Mouse (Mus musculus) adrenal gland, postnatal 36 days (tissue): ENCODE data around the gene Megf11. TPM values are rescaled to one million over a fixed set of nuclear protein-coding genes. Genes with fewer than 3 reads are reported as not detected.
"Not testable (repeated sequence)": the region's sequence is repeated elsewhere in the genome, so short reads cannot be mapped to it uniquely, and the experiment has no call there.

ENCODE experiments used
- DNase-seq, 2 experiments: peaks; one replicate each; pipeline ENCODE4 v3.0.0; 2021; ENCODE audit warnings: mixed read lengths in 1 of 2
- total RNA-seq, 2 experiments: library from RNA; stranded (reverse); gene quantifications; 2 replicates each; pipeline ENCODE4 v1.2.3; 2021

Megf11 gene
- total RNA-seq, 2 experiments from 2014 or later = 0.36 to 0.79 TPM

DNA sequence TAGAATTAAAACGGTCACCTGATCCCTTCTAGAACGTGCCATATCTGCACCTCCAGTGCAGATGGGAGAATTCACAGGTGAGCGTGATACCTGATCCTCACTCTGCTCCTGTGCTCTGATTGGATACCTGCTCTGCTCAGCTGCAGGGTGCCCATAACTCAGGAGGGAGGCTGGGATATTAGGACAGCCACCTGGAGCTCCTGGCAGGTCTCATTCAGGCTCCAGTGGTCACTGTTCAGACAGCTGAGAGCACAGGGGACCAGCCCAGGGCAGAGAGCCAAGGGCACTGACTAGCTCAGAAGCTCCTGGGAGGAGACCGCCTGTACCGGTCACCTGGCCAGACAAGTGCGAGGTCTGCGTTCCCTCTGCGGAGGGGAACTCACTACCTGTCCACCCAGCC, 80.7 kb downstream of the Megf11 start:
- DNase-seq = no peak

DNA sequence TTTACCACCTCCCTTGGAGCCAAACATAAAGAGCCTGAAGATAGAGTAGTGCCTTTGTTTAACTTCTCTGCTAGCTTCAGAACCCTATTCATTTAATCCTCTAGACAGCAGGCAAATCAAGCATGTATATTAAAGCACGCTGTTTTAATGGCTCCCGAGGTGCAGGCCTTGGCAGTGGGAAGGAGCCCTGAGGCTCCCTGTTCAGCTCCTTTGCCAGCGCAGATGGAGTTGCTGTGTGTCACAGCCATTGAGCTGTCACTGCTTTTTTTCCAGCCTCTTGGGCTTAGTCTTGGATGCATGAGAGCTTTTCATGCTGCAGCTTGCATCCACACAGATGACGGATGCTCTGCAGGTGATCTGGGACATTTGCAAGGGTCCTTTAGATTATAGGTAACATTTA, 81.1 kb downstream of the Megf11 start:
- no peak for DNase-seq

DNA sequence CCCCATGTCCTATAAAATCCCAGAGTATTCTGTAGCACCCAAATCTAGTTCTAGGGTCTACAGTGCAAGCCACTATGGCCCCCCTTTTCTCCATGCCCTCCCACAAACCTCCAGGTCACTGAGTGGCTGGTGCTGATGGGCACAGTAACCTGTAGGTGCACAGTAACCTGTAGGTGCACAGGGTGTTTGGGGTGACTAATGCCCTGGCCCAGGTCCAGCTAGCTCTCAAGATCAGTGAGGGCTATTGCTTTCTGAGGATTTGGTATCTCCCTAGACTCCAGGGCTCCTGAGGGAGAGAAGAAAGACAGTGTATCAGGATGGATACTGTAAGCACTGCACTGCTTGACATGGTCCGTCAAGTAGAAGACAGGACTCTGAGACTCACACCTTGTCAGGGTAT, 85.4 kb downstream of the Megf11 start:
- peak in 1 of 2 experiments; percentile 49 for DNase-seq

- peak; percentile 44 to 49 for DNase-seq
Measured at GRCm38 (mm10) chr9:64471336-64471735, 85.9 kb downstream of the Megf11 start.

GRCm38 (mm10) chr9:64472165-64472564, 86.7 kb downstream of the Megf11 start:
- no peak for DNase-seq

DNA sequence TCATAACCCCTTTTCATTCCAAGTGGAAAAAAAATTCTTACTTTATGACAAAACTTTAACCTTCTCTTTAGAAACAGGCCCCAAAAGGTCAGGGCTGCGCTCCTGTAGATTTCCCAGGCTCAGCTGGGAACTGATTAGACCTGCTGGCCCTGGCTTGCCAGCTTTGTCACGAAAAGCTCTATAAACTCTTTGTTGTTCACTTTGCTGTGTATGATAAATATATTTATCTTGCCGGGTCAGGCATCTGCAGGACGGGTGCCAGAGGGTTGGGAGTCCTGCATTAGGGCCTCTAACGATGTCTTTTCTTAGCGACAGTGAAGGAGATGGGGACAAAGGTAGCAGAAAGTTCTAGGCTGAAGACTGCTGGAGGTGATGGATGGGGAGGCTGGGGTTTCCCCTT, 87.3 kb downstream of the Megf11 start:
- peak; percentile 16 to 62 for DNase-seq

- DNase-seq = peak; percentile 15 to 50
Measured at GRCm38 (mm10) chr9:64473170-64473569, 87.7 kb downstream of the Megf11 start.

- DNase-seq = no peak
Measured at GRCm38 (mm10) chr9:64473695-64474094, 88.3 kb downstream of the Megf11 start.

GRCm38 (mm10) chr9:64474142-64474541, 88.7 kb downstream of the Megf11 start:
- peak; percentile 50 to 64 for DNase-seq

DNA sequence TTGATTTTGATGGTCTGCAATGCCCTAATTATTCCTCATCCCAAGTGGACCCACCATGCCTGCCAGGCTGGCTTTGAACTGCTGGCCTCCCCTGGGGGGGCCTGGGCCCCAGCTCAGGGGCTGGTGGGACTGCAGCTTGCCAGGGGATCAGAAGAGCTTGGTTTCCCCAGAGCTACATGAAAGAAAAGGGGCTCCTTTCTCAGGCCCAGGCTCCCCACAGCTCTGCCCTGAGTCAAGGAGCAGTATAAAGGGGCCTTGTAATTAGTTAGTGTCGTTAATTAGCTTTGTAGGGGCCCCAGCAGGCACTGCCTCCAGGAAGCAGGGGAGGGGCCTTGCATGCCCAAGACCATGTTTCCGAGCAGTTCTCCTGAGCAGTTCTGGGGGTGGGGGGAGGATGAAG, 90.5 kb downstream of the Megf11 start:
- DNase-seq = no peak

GRCm38 (mm10) chr9:64477397-64477796, 92.0 kb downstream of the Megf11 start:
- not testable (repeated sequence) for DNase-seq

- DNase-seq = no peak
Measured at GRCm38 (mm10) chr9:64482126-64482525, 96.7 kb downstream of the Megf11 start.

DNA sequence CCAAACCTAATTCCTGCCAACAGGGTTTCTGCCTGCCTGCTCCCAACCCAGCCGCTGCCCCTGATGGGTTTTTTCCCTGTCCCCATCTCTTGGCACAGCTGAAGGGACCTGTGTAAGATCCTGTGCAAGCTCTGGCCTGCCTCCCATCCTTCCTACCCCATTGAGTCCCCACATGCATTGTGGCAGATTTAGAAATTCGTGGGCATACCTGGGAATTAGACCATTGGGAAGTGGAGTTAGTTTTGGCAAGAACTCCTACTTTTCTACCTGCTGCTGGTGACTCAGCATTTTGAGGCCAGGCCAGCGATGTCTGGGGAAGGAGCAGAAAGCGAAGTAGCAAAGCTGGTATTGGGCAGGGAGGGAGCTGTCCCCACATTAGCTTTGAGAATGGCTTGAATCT, 102.0 kb downstream of the Megf11 start:
- peak; percentile 12 to 31 for DNase-seq

- no peak for DNase-seq
Measured at GRCm38 (mm10) chr9:64494647-64495046, 109.2 kb downstream of the Megf11 start.

DNA sequence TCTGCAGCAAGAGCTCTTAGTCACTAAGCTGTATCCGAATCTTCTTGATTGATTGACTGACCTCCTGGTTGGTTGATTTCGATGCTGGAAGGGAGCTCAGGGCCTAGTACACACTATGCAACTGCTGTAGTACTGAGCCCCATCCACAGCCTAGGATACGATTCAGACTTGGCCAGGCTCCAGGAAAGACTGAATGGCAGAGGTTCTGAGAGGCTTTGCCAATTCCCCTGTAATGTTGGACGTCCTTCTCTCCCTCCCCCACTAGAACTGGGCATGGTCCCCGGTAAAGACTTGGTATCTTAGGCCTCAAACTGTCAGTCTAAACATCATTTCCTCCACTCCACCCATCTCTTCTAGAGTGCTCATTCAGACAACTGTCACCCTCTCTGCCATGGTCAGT, 113.5 kb downstream of the Megf11 start:
- peak; percentile 56 to 68 for DNase-seq

DNA sequence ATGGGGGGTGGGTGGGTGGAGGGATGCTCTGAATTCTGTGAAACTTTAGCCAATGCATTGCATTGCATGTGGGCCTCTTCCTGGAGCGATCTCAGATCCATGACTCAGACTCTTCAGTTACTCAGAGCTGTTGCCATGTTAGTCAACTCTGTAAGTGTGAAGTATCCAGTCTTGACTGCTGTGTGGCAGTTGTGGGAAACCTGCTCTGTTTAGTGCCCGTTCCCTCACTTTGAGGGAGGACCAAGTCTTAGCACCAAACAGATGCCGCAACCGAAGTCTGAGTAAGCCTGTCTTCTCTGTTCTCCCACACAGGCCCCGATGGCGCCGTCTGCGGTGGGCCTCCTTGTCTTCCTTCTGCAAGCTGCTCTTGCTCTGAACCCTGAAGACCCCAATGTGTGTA, 115.8 kb downstream of the Megf11 start:
- DNase-seq = no peak

GRCm38 (mm10) chr9:64503996-64504395, 118.6 kb downstream of the Megf11 start:
- no peak for DNase-seq

DNA sequence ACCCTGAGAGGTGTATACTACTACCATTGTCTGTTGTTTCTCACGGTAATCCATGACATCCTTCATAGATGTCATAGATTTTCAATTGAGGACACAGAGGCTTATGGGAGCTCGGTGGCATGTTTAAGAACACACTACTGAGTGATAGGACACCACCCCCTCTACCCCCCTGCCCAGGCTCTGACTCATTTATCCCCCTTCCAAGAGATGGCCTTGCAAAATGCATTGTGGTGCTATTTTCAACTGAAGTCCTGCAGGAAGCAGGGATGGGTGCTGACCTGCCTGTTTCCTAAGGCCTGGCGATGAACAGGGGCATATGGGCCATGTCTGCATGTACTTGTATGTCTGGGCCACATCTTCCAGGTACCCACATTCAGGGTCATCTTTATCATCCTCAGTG, 119.0 kb downstream of the Megf11 start:
- DNase-seq = peak; percentile 30 to 38

DNA sequence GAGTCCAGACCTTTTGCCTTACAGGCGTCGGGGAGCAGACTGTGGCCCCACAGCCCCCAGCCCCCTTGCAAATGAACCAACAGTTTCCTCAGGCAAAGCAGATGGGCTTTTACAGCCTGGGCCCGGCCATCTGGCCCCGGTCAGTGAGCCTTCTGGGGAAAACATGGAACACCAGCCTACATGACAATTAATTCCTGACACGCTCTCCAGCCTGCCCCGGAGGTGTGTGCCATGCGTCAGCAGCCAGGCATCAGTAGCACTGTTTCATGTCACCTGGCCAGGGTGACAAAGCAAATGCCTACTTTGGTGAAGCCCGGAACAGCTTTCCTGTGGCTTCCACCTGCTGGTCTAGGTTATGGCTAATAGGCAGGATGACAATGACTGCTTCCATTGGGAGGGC, 119.5 kb downstream of the Megf11 start:
- DNase-seq = no peak

DNA sequence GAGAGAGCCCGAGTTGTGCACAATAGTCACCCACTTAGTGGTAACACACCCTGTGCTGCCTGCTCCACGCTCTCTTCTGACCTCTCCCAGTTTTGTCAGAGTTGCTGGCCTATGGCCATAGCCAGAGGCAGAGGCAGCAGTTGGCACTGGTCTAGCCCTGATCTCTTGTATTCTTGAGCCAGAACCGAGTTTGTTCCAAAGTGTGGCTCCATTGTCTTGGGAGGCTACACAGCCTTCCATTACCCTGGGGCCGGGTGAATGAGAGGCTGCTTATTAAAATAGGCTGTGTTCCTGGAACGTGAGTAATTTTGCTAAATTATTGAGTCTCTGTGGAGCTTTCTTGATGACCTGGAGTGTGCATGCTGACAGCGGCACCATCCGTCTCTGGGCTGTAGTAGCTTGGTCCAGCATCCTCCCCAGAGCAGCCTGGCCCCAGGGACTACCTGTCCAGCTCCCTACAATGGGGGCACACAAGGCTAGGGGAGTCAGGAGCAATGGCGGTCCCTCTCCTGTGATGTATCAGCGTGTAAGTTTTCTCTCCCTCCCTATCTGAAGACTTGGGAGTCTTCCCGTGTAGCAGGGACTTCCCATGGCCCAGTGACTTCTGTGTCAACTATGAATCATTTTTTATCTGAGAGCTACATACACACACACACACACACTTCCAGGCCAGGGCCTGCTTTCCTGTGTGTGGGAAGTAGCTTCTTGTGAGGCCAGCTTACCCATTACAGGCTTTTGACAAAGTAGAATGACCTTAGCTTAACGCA, 121.2 kb downstream of the Megf11 start:
- DNase-seq = peak in 1 of 2 experiments; percentile 37

DNA sequence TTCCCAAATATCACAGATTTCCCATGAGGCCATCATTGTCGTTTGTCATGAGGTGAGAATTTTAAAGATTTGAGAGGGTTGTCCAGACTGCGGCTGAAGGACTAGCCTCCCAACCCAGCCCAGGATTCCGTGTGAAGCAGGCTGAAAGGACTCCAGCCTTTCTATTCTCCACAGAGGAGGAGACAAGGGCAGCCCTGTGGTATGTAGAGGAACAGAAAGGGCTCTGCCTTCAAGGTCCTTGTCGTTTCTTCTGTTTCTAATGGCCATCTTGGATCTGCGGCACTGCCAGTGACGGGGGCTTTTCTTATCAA, 121.7 kb downstream of the Megf11 start:
- no peak for DNase-seq

DNA sequence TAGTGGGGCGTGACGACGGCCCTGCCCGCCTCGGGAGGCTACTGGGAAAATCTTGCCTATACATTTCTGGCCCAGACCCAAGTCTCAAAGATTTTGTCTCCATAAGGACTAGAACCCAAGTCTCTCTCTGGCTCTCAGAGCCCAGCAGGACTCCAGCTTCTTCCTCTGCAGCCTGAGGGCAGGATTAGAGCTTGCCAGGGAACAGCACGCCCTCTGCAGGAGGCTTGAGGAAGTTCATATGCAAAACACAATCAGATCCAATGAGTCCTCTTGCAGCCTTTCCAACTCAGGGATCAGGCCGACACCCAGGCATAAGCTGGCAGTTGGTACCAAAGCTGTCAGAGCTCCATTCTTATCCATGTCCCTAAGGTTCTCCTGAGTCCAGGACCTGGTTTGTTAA, 122.6 kb downstream of the Megf11 start:
- DNase-seq = no peak

- no peak for DNase-seq
Measured at GRCm38 (mm10) chr9:64514826-64515225, 129.4 kb downstream of the Megf11 start.

DNA sequence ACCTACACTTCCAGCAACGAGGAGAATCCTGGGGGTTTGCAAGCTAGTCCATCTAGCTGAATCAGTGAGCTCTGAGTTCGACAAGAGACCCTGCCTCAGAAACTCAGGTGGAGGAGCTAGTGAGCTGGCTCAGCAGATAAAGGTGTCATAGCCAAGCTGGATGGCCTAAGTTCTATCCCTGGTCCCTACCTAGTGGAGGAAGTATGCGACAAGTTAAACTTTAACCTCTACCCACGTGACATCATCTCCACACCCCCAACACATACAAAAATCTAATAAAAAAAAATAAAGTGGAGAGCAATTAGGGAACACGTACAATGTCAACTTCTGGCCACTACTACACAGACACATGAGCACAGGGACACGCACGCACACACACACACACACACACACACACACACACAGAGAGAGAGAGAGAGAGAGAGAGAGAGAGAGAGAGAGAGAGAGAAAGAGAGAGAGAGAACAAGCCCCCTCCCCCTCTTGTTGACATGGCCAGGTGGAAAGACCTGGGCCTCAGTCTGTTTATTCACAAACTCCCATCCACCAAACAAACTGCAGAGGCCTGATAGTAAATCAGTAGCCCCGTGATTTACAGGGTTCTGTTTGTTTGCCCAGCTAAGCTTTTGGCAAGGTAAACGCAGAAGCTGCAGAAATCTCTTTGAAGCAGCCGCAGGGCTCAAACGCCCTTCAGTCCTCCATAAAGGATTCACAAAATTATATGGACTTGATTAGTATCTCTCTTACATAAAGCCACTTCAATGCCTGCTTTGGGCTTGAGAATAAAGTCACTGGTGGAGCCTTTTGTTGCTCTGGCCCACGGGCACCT, 134.7 kb downstream of the Megf11 start:
- no peak for DNase-seq
